Mouse (Mus musculus) retina, postnatal 7 days (tissue): ENCODE data around the gene Ccdc85c.

Experiments used
- DNase-seq: peaks from one replicate; pipeline ENCODE4 v3.0.0-alpha.2; 2012; ENCODE audit warnings: low read depth, low spot score

Ccdc85c gene

DNA sequence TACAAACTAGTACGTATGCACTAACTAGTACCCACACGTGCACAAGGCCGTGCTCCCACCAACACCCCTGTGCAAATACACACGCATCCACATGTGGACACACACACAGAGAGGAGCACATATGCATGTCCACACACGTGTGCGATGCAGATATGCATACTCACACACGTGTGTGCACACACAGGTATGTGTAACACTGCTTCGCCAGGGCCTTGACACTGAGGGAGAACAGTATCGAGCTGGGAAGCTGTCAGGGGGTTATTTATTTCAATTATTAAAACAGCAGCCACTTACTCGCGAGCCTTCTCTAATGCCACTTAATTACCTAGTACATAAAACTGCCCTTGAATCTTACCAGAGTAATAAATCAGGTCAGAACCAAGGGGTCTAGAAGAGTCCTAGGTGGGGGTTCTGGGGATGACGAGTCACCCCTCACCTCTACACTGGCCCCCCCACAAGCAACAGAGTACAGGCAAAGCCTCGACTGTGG, 34.8 kb downstream of the Ccdc85c start:
- no peak for DNase-seq

DNA sequence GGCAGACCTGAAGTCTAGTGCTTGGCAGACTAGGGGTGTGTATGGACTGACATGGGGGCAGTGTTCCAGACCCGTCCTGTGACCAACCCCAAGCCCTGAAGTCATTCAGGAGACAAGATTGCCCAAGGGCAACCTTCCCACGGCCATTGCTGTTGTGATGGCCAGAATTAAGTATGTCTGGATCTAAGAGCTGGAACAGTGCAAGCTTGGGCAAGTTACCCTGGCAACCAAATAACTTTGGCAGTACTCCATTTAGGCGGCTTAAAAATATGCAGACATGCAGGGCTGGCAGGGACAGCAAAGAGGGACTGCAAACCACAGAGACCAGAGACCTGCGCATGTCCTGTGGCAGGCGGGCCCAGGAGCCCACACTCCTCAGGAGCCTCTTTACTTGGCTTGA, 35.8 kb downstream of the Ccdc85c start:
- DNase-seq: no peak

DNA sequence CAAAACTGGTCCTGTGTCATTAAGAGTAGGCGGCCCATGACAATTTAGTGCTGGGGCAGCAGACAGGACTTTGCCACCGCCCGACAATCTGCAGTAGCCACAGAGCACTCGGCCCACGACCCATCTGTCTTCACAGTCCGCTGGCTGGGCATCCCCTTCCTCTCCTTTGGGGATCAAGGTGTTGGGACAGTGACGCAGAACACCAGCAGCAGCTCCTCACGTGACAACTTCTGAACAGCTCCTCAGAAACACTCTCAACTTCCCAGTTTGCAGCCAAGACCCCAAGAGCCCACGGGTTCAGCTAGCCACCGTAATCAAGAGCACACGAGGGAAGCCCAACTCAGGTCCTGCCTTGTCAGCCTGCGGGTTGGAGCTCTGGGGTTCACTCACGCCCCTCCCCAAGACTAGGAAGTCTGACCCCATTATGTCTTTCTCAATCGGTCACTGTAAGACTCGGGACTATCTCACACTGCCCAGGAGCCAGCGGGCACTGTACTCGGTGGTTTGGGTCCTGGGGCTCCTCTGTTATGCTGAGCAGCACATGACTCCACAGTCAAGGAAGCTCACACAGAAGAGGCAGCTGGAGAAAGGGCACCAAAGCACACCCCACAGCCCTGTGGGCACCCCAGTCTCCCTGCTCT, 36.7 kb downstream of the Ccdc85c start:
- peak; percentile 66 for DNase-seq

DNA sequence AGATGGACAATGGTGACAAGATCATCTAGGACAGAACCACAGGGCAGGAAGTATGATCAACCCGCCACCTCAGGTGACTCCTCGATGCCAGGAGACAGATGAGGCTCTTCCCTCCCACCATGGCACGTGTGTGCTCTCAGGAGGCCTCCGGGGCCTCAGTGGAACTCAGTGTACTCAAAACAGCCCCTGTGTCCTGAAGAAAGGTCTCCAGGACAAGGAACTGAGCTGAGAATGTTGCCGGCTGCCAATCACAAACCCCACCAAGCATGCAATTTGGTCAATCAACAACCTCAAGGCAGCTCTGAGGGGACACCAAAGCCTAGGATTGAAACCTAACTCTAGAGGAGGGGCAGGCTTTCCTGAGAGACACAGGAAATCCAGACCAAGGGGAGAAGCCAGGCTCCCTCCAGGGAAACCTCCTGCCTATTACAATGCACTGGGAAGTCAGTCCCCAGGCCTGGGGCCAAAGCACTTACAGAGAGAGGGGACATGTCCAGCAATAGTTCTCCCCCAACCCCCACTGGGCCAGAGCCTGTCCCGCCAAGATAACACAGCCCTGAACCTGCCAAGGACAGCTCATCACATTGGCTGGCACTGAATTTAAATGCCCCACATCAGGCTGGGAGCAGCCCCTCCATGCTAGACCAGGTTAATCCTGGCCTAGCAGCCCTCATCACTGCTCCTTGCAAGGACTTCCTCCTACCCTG, 37.8 kb downstream of the Ccdc85c start:
- no peak for DNase-seq

DNA sequence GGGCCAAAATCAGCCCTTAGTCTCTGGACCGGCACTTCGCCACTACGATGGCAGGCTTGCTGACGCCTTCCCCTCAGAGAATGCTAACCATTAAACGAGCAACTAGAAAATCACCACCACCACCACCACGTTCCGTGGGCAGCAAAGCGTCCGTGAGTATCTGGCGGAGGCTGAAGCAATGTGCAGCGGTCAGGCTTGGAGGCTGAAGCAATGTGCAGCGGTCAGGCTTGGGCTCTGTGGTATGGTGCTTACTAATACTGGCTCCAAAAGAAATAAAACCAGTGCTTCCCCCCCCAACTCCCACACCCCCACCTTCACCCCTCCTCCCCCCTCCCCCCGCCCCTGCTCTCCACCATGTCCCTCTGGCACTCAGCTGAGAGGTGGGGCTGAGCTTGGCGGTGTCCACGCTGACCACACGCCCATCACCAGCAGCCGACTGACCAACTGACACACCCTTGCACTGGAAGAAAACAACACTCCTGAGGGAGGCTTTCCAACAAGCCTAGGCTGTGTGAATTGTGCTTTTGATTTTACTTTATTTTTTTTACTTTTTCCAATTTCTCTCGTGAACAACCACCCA, 39.2 kb downstream of the Ccdc85c start:
- no peak for DNase-seq

DNA sequence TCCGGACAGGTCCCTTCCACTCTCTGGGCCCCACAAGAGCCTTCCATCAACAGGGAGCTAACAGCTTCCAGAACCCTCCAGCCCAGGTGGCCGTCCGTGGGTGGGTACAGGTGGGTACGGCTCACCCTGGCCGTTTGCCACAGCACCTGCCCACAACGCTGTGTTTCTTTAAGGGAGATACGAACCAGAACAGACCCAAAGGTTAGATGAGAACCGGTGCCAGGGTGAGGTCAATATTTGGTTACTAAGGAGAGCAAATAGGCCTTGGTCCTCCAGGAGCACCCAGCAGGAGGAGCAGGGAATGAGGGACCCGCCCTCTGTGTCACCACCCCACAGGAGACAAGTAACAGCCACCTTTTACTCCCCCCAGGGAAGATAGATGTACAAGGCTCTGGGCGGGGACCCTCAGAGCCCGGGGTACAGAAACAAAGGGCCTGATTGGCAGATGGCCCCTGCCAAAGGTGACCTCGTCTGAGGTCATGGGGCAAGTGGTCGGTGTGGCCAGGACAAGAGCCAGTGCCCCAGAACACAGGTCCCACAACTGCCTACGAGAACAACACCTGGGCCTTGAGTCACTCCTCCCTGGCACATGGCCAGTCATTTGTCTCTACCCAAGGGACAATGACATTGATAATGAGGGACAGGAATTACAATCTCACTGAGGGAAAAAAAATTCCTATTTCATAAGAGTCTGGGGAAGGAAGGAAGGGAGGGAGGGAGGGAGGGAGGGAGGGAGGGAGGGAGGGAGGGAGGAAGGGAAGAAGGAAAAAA, 40.2 kb downstream of the Ccdc85c start:
- DNase-seq: no peak

DNA sequence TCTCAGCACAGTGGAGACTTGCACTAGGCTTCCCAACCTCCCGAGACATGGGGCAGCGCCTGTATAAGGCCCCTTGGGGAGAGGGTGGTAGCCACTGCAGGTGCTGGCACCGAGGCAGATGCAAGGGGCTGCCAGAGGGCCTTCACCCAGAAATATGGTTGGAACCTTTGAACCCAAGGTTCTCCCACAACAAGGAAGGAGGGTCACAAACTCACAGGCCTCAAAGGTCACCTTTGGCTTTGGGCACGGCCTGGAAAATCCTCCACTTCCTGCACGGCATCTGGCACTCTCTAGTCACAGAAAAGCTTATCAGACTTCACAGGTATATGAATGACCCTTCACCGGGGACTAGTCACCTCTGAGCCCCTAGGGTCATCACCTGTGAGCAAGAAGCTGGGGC, 41.5 kb downstream of the Ccdc85c start:
- no peak for DNase-seq

DNA sequence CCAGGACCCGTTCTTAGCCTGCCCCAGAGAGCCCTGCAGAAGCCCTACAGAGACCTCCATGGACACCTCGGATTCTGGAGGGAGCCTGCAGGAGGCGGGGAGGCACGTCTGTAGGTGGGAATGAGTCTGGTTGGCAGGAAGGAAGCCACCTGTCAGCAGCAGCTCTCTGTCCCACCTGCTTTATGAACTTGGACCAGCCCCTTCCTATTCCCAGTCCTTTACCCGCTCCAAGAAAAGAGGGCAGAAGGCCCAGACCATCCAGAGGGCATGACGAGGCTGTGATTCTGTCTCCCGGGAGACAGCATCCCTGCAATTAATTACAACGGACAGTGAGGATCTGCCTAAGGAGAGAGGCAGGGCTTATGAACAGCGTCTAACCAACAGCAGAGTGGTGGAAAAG, 43.3 kb downstream of the Ccdc85c start:
- no peak for DNase-seq

DNA sequence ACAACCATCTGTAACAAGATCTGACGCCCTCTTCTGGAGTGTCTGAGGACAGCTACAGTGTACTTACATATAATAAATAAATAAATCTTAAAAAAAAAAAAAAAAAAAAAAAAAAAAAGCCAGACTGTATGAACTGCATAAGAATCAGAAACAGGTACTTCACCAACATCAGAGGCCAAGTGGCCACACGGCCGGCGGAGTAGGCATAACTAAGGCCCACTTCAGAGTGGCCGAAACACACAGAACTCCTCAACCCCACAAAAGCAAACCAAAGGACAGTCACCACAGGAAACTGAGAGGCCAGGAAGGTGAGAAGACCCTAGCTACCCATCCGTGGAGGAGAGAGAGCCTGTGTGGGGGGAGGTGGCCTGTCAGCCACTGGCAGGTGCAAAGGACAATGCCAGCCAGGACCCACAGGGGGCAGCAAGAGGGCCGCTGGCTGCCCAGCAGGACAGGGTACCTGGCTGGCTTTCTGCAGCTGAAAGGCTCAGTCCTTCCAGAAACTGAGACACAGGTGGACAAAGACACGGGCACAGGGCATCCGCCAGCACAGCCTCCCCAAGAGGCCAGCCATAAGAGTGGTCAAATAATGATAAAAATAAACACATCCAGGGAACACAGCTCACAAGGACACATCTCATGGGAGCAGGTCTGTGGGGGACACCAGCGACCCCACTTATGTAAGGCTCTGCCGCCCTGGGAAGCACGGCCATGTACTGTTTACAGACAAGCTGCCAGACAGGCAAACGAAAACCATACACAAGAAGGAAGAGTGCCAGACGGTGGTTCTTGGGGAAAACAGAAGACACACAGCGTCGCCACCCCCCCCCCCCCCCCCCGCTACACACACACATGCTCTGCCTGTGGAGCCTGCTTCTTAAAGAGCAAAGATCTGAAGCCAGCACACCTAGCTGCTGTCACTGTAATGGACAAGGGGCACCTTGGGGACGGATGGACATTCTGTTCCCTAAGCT, 44.1 kb downstream of the Ccdc85c start:
- no peak for DNase-seq

DNA sequence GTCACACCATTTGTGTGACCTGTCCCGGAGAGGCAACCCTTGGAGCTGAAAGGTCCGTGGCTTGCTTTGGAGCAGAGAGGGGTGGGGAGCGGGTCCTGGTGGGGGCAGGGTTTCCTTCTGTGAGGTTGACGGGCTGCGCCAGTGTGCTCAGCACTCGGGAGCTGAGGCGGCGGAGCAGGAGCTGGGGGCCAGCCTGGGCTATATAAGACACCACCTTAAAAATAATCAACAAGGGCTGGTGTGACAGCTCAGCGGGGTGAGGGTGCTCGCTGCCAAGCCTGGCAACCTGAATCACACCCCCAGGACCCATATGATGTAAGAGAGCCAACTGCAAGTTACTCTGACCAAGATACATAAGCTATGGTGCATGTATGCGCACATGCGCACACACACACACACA, 45.1 kb downstream of the Ccdc85c start:
- DNase-seq: no peak

DNA sequence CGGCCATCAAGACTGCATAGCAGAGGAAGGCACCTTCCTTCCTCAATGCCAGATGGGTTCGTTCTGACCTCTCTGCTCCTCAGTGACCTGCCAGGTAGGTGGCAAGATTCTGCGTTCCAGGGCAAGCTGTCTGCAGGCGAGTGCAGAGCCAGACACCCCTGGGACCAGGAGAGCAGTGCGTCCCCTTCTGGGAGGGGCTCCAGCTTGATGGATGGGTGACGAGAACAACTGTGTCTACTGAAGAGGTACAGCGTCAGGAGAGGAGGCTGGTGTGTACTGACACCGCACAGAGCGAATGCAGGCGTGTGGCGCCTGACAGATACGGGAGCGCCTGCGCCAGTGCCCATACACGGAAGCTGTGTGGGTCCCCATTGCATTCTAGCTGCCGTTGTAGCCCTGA, 47.7 kb downstream of the Ccdc85c start:
- DNase-seq: no peak

DNA sequence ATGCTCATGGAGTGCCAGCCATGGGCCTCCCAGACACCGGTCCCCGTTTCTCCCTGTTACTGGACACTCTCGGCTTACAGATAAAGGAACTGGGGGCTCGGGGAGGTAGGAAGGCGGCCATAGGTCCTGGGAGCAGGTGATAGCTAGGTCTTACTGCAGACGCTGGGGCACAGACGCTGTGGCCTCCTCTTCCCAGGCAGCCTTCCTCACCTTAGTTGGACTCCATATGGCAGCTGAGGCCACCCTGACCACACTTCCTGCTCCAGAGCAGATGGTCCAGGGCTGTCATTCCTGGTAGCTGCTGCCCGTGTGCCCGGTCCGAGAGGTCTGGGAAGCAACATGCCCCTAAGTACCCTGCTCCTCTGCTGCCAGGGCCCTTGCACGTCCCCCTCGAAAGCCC, 48.3 kb downstream of the Ccdc85c start:
- no peak for DNase-seq

DNA sequence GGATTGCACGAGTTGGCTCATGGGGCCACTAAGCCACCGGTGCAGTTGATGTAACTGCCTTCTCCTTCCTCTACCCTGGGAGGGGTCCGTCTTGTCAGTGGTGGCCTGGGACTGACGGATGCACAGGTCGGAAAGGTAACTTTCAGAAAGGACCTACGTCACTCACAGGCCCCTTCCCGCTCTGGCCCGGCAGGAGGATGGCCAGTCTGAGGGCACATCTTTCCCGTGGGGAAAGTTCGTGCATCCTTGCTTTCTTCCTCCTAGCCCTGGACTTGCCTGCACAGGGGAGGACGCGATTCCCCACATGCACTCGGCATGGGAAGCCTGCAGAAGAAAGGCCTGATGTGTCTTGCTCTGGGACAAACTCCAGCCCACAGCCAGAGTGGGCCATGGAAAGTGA, 49.0 kb downstream of the Ccdc85c start:
- no peak for DNase-seq

DNA sequence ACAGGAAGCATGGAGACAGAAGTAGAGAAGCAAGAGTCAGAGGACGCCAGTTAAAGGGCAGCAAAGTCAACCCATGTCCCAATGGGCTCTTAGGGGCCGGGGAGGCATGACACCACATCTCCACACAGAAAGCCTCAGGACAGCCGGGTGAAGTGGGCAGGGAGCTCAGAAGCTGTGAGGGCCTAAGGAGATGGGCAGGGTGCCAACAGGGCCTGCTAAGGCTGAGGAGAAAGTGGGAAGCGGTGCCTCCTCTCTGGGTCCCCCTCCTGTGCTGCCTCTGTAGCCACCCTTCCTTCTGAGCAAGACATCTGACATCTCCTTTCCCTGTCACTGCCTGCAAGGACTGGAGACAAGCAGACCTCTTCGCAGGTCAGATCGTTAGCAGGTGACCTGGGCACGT, 49.4 kb downstream of the Ccdc85c start:
- no peak for DNase-seq

DNA sequence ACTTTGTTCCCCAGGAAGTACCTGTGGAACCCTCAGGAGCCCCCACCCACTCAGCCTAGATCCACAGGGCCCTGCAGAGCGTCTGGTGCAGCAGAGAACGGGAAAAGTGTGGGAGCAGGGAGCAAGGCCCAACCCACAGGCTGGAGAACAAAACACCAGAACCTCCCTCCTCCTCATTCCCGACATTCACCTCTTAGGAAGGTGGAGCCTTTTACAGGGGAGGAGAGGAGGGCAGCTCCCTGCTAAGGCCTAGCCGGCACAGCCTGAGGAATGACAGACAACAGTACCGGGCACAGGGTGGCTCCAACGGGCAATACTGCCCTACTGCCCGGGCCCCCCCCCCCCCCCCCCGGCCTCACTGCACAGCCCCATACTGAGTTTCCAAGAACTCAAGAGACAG, 51.9 kb downstream of the Ccdc85c start:
- DNase-seq: no peak

DNA sequence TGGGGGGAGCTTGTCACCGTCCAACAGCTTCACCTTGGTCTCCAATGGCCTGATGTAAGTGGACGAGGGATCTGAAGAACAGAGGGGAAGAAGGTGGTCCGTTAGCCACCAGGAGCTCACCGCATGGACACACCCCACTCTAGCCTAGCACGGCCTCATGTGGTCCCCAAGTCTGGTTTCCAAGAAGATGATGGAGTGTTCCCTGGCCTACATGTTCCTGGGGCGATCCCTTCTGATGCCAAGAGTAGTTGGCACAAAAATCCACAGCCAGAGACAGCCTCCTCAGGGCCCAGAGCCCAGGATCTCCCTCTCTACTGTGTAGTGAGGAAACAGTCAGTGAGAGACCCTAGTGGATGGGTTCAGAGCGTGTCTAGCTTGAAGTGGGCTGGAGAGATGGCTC, 53.5 kb downstream of the Ccdc85c start:
- DNase-seq: no peak

DNA sequence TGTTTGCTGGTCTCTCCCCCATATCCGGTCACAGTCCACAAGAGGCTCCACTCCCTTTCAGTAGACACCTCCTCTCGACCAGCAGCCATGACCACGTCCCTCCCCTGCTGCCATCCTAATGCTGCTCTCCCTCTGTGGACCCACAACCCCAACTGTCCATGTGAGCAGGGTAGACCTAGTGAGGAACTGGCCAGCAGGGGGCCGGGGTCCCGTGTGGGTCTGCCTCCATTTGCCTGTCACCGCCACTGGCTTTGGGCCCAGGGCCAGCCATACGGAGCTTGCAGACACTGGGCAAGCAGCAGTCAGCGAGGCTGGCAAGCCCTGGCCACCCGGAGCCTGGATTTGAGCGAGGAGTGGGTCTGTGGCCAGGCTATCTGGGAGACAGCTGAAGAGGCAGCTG, 54.0 kb downstream of the Ccdc85c start:
- DNase-seq: no peak

DNA sequence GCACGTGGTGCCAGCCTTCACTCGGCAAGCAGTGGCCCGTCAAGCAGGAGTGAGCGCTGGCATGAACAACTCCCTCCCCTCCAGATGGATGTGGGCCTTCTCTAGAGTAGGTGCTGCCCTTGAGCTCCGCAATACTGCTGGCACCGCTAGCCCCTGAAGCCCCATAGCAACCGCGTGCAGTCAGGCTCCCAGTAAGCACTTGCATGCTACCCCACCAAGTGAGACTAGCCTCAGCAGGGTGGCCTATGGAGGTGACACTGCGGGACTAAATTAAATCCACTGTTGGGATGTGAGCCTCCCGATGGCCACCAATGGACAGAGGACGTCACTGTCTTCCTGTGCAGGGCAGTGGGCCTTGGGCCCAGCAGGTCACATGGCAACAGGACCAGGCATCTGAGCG, 54.6 kb downstream of the Ccdc85c start:
- no peak for DNase-seq

DNA sequence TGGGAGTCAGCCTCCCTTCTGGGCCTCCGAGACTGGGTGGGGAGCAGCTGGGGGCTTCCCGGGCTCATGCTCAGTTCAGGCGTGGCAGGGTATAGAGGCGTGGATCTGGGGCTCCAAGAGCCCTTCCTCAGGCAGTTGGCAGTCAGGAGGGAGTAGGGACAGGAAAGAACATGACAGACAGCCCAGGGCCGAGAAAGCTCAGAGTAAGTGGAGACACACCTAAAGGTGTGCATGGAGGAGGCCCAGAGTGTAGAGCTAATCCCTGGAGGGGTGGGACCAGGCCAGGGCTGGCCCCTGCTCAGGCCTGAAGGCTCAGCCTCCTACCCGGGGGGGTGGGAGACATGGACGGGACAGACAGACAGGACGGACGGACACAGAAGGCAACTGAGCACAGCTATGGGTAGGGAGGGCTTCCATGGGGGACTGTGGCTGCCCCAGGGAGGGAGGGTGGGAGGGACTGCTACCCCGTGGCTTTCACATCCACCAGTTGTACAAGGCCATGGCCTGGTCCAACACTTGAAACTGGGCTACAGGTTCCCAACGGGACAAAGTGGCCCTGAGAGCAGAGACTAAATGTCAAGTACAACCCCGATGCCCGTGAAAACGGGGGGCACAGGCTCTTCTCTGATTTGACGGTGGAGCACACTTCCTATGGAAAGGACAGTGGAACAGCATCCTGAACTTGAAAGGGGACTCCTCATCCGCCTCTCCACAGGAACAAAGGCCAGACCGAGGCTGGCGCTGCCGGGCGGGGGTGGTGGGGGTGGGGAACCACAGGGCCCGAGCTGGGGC, 55.2 kb downstream of the Ccdc85c start:
- no peak for DNase-seq

DNA sequence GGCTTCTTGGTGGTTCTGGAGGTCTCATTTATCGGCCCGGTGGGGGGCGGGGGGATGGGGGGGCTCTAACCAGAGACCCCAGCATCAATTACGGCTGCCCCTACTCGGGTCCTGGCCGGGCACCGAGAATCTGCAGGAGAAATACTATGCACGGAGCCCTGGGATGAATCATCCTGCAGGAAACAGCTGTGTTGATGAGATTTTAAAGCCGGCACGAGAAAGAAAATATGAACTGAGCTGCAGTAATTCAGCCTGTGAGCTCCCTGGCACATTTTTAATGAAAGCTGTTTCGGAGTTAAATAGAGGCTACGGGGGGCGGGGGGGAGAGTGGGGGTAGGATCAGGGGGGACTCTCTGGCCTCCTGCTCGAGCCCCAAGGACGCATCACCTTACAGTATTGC, 56.1 kb downstream of the Ccdc85c start:
- no peak for DNase-seq
